Mouse (Mus musculus): ENCODE measurements around the gene Ubap1l.

GRCm38 (mm10) chr9:65333958-65334357 lies 26.9 kb upstream of the Ubap1l start:
- TF ChIP-seq EP300 (IDR thresholded peaks at IDR 0.05; ENCODE audit: low read depth) (no peak), CTCF (IDR thresholded peaks at IDR 0.05; ENCODE audit: low read depth) (no peak)
